Mouse (Mus musculus): ENCODE results near the gene A530032D15Rik. TPM values are rescaled to one million over a fixed set of nuclear protein-coding genes. Genes with fewer than 3 reads are reported as not detected.
"Not testable (repeated sequence)": the region's sequence is repeated elsewhere in the genome, so short reads cannot be mapped to it uniquely, and the experiment has no call there.

The A530032D15Rik gene
- total RNA-seq, 2 experiments from 2014 or later: not detected

- not testable (repeated sequence) for DNase-seq (ENCODE audit: low spot score in 2 of 2)
Observed at GRCm38 (mm10) chr1:85071690-85072089, 38.0 kb downstream of the A530032D15Rik start.

GRCm38 (mm10) chr1:85035801-85036200, 73.9 kb downstream of the A530032D15Rik start:
- not testable (repeated sequence) for DNase-seq (ENCODE audit: low spot score in 2 of 2)

GRCm38 (mm10) chr1:85034394-85034793, 75.3 kb downstream of the A530032D15Rik start:
- DNase-seq (ENCODE audit: low spot score in 2 of 2): not testable (repeated sequence)

- DNase-seq (ENCODE audit: low spot score in 2 of 2): not testable (repeated sequence)
Observed at GRCm38 (mm10) chr1:85033616-85034015, 76.0 kb downstream of the A530032D15Rik start.

Other genes starting within 250 kb of the A530032D15Rik start
- 10 to 100 TPM; 27.7 to 39.1 TPM for gene Slc16a14, start 174.7 kb downstream of the A530032D15Rik start, total RNA-seq (2021)
- not detected for gene Gm10553, start 9.7 kb downstream of the A530032D15Rik start, total RNA-seq (2021)
- gene C130026I21Rik, start 160.7 kb upstream of the A530032D15Rik start, total RNA-seq (2021): under 1 TPM; 0.42 to 0.69 TPM